Mouse (Mus musculus): ENCODE results near the gene Plcb3.

- TF ChIP-seq CTCF (IDR thresholded peaks at IDR 0.05; ENCODE audit: low read depth, low read length) (no peak), POLR2A (IDR thresholded peaks at IDR 0.05; ENCODE audit: borderline replicate concordance, low read depth, low read length) (no peak)
These were observed 61.0 kb downstream of the Plcb3 start for GRCm38 (mm10) chr19:6915276-6915675.
